Mouse (Mus musculus) forebrain, postnatal 0 days (tissue): ENCODE data around the gene Degs1. TPM values are rescaled to one million over a fixed set of nuclear protein-coding genes. Genes with fewer than 3 reads are reported as not detected.

ENCODE experiments used
- ATAC-seq: fragments of 200-750 bp; cut with Nextera tagmentation; 2 replicates; pipeline ENCODE4 v1.8.0; 2017; ENCODE audit warnings: mild to moderate bottlenecking, moderate library complexity
- DNase-seq: peaks from one replicate; pipeline ENCODE4 v3.0.0-alpha.2; 2015
- H3K27ac ChIP-seq: fragments of 300-500 bp; sonication (generic); 2 replicates; pipeline ENCODE4 v1.5.1; 2014; ENCODE audit warnings: low read depth, mild to moderate bottlenecking, antibody characterized with exemption, low read length, moderate library complexity, mixed read lengths
- H3K27me3 ChIP-seq: fragments of 300-500 bp; sonication (generic); 2 replicates; pipeline ENCODE4 v1.6.1; 2014; ENCODE audit warnings: mild to moderate bottlenecking, low read length, mixed read lengths; ENCODE audit not compliant: insufficient read depth
- H3K36me3 ChIP-seq: fragments of 300-500 bp; sonication (generic); 2 replicates; pipeline ENCODE4 v1.6.1; 2014; ENCODE audit warnings: mild to moderate bottlenecking, moderate library complexity; ENCODE audit not compliant: insufficient read depth
- H3K4me1 ChIP-seq: fragments of 300-500 bp; sonication (generic); 2 replicates; pipeline ENCODE4 v1.6.1; 2014; ENCODE audit warnings: antibody characterized with exemption; ENCODE audit not compliant: insufficient read depth
- H3K4me2 ChIP-seq: fragments of 300-500 bp; sonication (generic); 2 replicates; pipeline ENCODE4 v1.6.1; 2014; ENCODE audit warnings: low read depth, mild to moderate bottlenecking, moderate library complexity
- H3K4me3 ChIP-seq: fragments of 300-500 bp; sonication (generic); 2 replicates; pipeline ENCODE4 v1.5.1; 2014; ENCODE audit warnings: low read depth, low read length, mixed read lengths
- H3K9ac ChIP-seq: fragments of 300-500 bp; sonication (generic); 2 replicates; pipeline ENCODE4 v1.6.1; 2014; ENCODE audit warnings: mild to moderate bottlenecking
- H3K9me3 ChIP-seq: fragments of 300-500 bp; sonication (generic); 2 replicates; pipeline ENCODE4 v1.6.1; 2016; ENCODE audit warnings: low read length
- CTCF ChIP-seq: sonication (generic); IDR thresholded peaks from 2 replicates; pipeline ENCODE4 v1.5.1; 2016; ENCODE audit warnings: antibody characterized with exemption, control low read depth, low read depth
- WGBS: fragments of 180-500 bp; shearing (Covaris S2); extraction: QIAGEN DNeasy Blood & Tissue Kit; methylation state at CpG from one replicate; pipeline ENCODE4 v1.1.7; 2014; 5-methylcytosine and 5-hydroxymethylcytosine counted together
- polyA plus RNA-seq: library from polyadenylated mRNA; unstranded; fragments of >200 nt; fragmentation: Nextera tagmentation; extraction: Ambion mirVana; gene quantifications from 2 replicates; pipeline ENCODE4 v1.2.1, GENCODE M21; 2015
- total RNA-seq: library from RNA; depleted of rRNA; stranded (reverse); fragments of >200 nt; gene quantifications from 2 replicates; pipeline ENCODE4 v1.2.3, GENCODE M21; 2014

Degs1 gene
- total and polyA plus RNA-seq, 2 experiments from 2014 or later: 62.5 to 87.2 TPM

- 0 out of 2 replicates have a peak, but pooled peaks cover 3% of the 10 kb centered on the region for H3K27me3 ChIP-seq
- H3K4me2 ChIP-seq: peak overlapping the region; percentile 88
- no peak for TF ChIP-seq CTCF
- H3K36me3 ChIP-seq: peaks cover 27% of the 10 kb centered on the region
- peaks cover 9% of the 10 kb centered on the region; the same call in 1 of the 2 replicates for H3K4me1 ChIP-seq
- H3K27ac ChIP-seq: no peak overlapping the region
- peak overlapping the region; percentile 83 for H3K4me3 ChIP-seq
- 18% methylated on average over 9 of the region's 9 CpGs for WGBS
- H3K9me3 ChIP-seq: no peaks in the 10 kb centered on the region
- ATAC-seq (no peak), DNase-seq (peak; percentile 10)
- peak overlapping the region; percentile 92; the same call in 1 of the 2 replicates for H3K9ac ChIP-seq
Measured at GRCm38 (mm10) chr1:182281251-182281711, 1.3 kb downstream of the Degs1 start.

GRCm38 (mm10) chr1:182280577-182280976 is 2.0 kb downstream of the Degs1 start:
- Histone ChIP-seq H3K27me3 (0 out of 2 replicates have a peak, but pooled peaks cover 3% of the 10 kb centered on the region), H3K9ac (no peak overlapping the region), H3K4me3 (no peak overlapping the region), H3K36me3 (peaks cover 29% of the 10 kb centered on the region), H3K27ac (no peak overlapping the region), H3K4me1 (peaks cover 9% of the 10 kb centered on the region; the same call in 1 of the 2 replicates), H3K9me3 (no peaks in the 10 kb centered on the region), H3K4me2 (peak overlapping the region; percentile 88)
- ATAC-seq (no peak), DNase-seq (no peak)
- TF ChIP-seq CTCF: no peak
- 50% methylated on average over 11 of the region's 11 CpGs for WGBS

- ATAC-seq (no peak), DNase-seq (no peak)
- H3K4me1 ChIP-seq: peaks cover 9% of the 10 kb centered on the region; the same call in 1 of the 2 replicates
- no peak overlapping the region for H3K4me3 ChIP-seq
- peaks cover 35% of the 10 kb centered on the region for H3K36me3 ChIP-seq
- WGBS: 76% methylated on average over 6 of the region's 6 CpGs
- no peak for TF ChIP-seq CTCF
- no peak overlapping the region for H3K9ac ChIP-seq
- H3K27ac ChIP-seq: no peak overlapping the region
- H3K9me3 ChIP-seq: no peaks in the 10 kb centered on the region
- peak overlapping the region; percentile 88; the same call in 1 of the 2 replicates for H3K4me2 ChIP-seq
- 0 out of 2 replicates have a peak, but pooled peaks cover 3% of the 10 kb centered on the region for H3K27me3 ChIP-seq
Measured at GRCm38 (mm10) chr1:182280046-182280445, 2.6 kb downstream of the Degs1 start.

GRCm38 (mm10) chr1:182279436-182279835 is 3.2 kb downstream of the Degs1 start:
- Histone ChIP-seq H3K9ac (no peak overlapping the region), H3K4me2 (no peak overlapping the region), H3K4me1 (peaks cover 9% of the 10 kb centered on the region; the same call in 1 of the 2 replicates), H3K36me3 (peaks cover 38% of the 10 kb centered on the region), H3K9me3 (no peaks in the 10 kb centered on the region), H3K4me3 (no peak overlapping the region), H3K27ac (no peak overlapping the region), H3K27me3 (0 out of 2 replicates have a peak, but pooled peaks cover 3% of the 10 kb centered on the region)
- ATAC-seq: no peak
- TF ChIP-seq CTCF: no peak
- WGBS: 93% methylated on average over 4 of the region's 4 CpGs
- DNase-seq: no peak

GRCm38 (mm10) chr1:182275109-182275508 is 7.5 kb downstream of the Degs1 start:
- no peak overlapping the region for H3K27ac ChIP-seq
- H3K9me3 ChIP-seq: no peaks in the 10 kb centered on the region
- no peak for TF ChIP-seq CTCF
- WGBS: 97% methylated on average over 6 of the region's 6 CpGs
- H3K4me3 ChIP-seq: no peak overlapping the region
- H3K4me2 ChIP-seq: no peak overlapping the region
- ATAC-seq (no peak), DNase-seq (no peak)
- H3K9ac ChIP-seq: no peak overlapping the region
- H3K27me3 ChIP-seq: no peaks in the 10 kb centered on the region
- H3K36me3 ChIP-seq: peaks cover 54% of the 10 kb centered on the region
- 0 out of 2 replicates have a peak, but pooled peaks cover 2% of the 10 kb centered on the region for H3K4me1 ChIP-seq

GRCm38 (mm10) chr1:182271632-182272031 is 11.0 kb downstream of the Degs1 start:
- WGBS: 82% methylated on average over 5 of the region's 5 CpGs
- H3K36me3 ChIP-seq: peaks cover 30% of the 10 kb centered on the region
- no peak for TF ChIP-seq CTCF
- DNase-seq (no peak), ATAC-seq (no peak)
- no peak overlapping the region for H3K4me2 ChIP-seq
- no peak overlapping the region for H3K9ac ChIP-seq
- H3K9me3 ChIP-seq: no peaks in the 10 kb centered on the region
- no peak overlapping the region for H3K27ac ChIP-seq
- H3K4me1 ChIP-seq: no peaks in the 10 kb centered on the region
- no peaks in the 10 kb centered on the region for H3K27me3 ChIP-seq
- H3K4me3 ChIP-seq: no peak overlapping the region

- H3K9ac ChIP-seq: no peak overlapping the region
- H3K27me3 ChIP-seq: no peaks in the 10 kb centered on the region
- no peaks in the 10 kb centered on the region for H3K9me3 ChIP-seq
- ATAC-seq: no peak
- no peak for DNase-seq
- H3K27ac ChIP-seq: no peak overlapping the region
- no peak overlapping the region for H3K4me2 ChIP-seq
- TF ChIP-seq CTCF: no peak
- H3K36me3 ChIP-seq: peaks cover 27% of the 10 kb centered on the region
- 77% methylated on average over 5 of the region's 5 CpGs for WGBS
- H3K4me3 ChIP-seq: no peak overlapping the region
- no peaks in the 10 kb centered on the region for H3K4me1 ChIP-seq
Measured at GRCm38 (mm10) chr1:182271130-182271529, 11.5 kb downstream of the Degs1 start.
